Mouse (Mus musculus): ENCODE results near the gene Gstp2. TPM values are rescaled to one million over a fixed set of nuclear protein-coding genes. Genes with fewer than 3 reads are reported as not detected.

The Gstp2 gene
- polyA plus RNA-seq, 1 experiment = 10.0 TPM

GRCm38 (mm10) chr19:3995505-3995904 lies 50.3 kb downstream of the Gstp2 start:
- no peak for TF ChIP-seq POLR2A (IDR thresholded peaks at IDR 0.05; ENCODE audit: borderline replicate concordance, insufficient read depth, low read length)
- no peak for TF ChIP-seq CTCF (IDR thresholded peaks at IDR 0.05; ENCODE audit: borderline replicate concordance, insufficient read depth, low read depth, low read length)
- Histone ChIP-seq H3K27me3 (ENCODE audit: control insufficient read depth, insufficient read depth, low read length) (no peaks in the 10 kb centered on the region), H3K4me3 (replicated peaks; ENCODE audit: insufficient read depth, low read depth, low read length) (no peak overlapping the region), H3K27ac (ENCODE audit: insufficient read depth, low read length) (no peak overlapping the region), H3K4me1 (ENCODE audit: control insufficient read depth, insufficient read depth, low read length) (no peaks in the 10 kb centered on the region)
- WGBS = 90% methylated on average over 3 of the region's 3 CpGs
- DNase-seq = no peak

GRCm38 (mm10) chr19:3994932-3995331 lies 50.9 kb downstream of the Gstp2 start:
- no peak for TF ChIP-seq POLR2A (IDR thresholded peaks at IDR 0.05; ENCODE audit: borderline replicate concordance, insufficient read depth, low read length)

GRCm38 (mm10) chr19:3992416-3992815 lies 53.4 kb downstream of the Gstp2 start, which contains the start of gene Tbx10:
Gene Tbx10, plus strand, starts transcription at chr19:3992752.
- H3K27ac ChIP-seq (ENCODE audit: insufficient read depth, low read length) = no peak within 1 kb of the TSS
- no peaks in the 10 kb centered on the region for H3K27me3 ChIP-seq (ENCODE audit: control insufficient read depth, insufficient read depth, low read length)
- TF ChIP-seq POLR2A (IDR thresholded peaks at IDR 0.05; ENCODE audit: borderline replicate concordance, insufficient read depth, low read length) (no peak), CTCF (IDR thresholded peaks at IDR 0.05; ENCODE audit: borderline replicate concordance, insufficient read depth, low read depth, low read length) (no peak)
- H3K4me1 ChIP-seq (ENCODE audit: control insufficient read depth, insufficient read depth, low read length) = no peaks in the 10 kb centered on the region
- no peak for DNase-seq
- WGBS = 45% methylated on average over 5 of the region's 5 CpGs
- H3K4me3 ChIP-seq (replicated peaks; ENCODE audit: insufficient read depth, low read depth, low read length) = no peak within 1 kb of the TSS

More at GRCm38 (mm10) chr19:3994932-3995331, 50.9 kb downstream of the Gstp2 start:
- no peak for DNase-seq
- no peaks in the 10 kb centered on the region for H3K4me1 ChIP-seq (ENCODE audit: control insufficient read depth, insufficient read depth, low read length)
- H3K27ac ChIP-seq (ENCODE audit: insufficient read depth, low read length) = no peak overlapping the region
- no peaks in the 10 kb centered on the region for H3K27me3 ChIP-seq (ENCODE audit: control insufficient read depth, insufficient read depth, low read length)
- H3K4me3 ChIP-seq (replicated peaks; ENCODE audit: insufficient read depth, low read depth, low read length) = no peak overlapping the region
- WGBS = 66% methylated on average over 6 of the region's 6 CpGs

GRCm38 (mm10) chr19:3991966-3992365 lies 53.9 kb downstream of the Gstp2 start:
- no peak for TF ChIP-seq CTCF (IDR thresholded peaks at IDR 0.05; ENCODE audit: borderline replicate concordance, insufficient read depth, low read depth, low read length)
- no peak for TF ChIP-seq POLR2A (IDR thresholded peaks at IDR 0.05; ENCODE audit: borderline replicate concordance, insufficient read depth, low read length)
- no peak for DNase-seq
- 83% methylated on average over 3 of the region's 3 CpGs for WGBS

GRCm38 (mm10) chr19:3991562-3991961 lies 54.3 kb downstream of the Gstp2 start:
- Histone ChIP-seq H3K27me3 (ENCODE audit: control insufficient read depth, insufficient read depth, low read length) (no peaks in the 10 kb centered on the region), H3K27ac (ENCODE audit: insufficient read depth, low read length) (no peak overlapping the region), H3K4me1 (ENCODE audit: control insufficient read depth, insufficient read depth, low read length) (no peaks in the 10 kb centered on the region), H3K4me3 (replicated peaks; ENCODE audit: insufficient read depth, low read depth, low read length) (no peak overlapping the region)
- TF ChIP-seq POLR2A (IDR thresholded peaks at IDR 0.05; ENCODE audit: borderline replicate concordance, insufficient read depth, low read length) = no peak
- TF ChIP-seq CTCF (IDR thresholded peaks at IDR 0.05; ENCODE audit: borderline replicate concordance, insufficient read depth, low read depth, low read length) = no peak
- WGBS = 87% methylated on average over 3 of the region's 3 CpGs
- DNase-seq = no peak

More at GRCm38 (mm10) chr19:3991966-3992365, 53.9 kb downstream of the Gstp2 start:
- H3K4me1 ChIP-seq (ENCODE audit: control insufficient read depth, insufficient read depth, low read length) = no peaks in the 10 kb centered on the region
- no peaks in the 10 kb centered on the region for H3K27me3 ChIP-seq (ENCODE audit: control insufficient read depth, insufficient read depth, low read length)
- no peak overlapping the region for H3K27ac ChIP-seq (ENCODE audit: insufficient read depth, low read length)
- no peak overlapping the region for H3K4me3 ChIP-seq (replicated peaks; ENCODE audit: insufficient read depth, low read depth, low read length)

- no peak overlapping the region for H3K27ac ChIP-seq (ENCODE audit: insufficient read depth, low read length)
Measured at GRCm38 (mm10) chr19:3990804-3991203, 55.0 kb downstream of the Gstp2 start.

More at GRCm38 (mm10) chr19:3990804-3991203, 55.0 kb downstream of the Gstp2 start:
- WGBS = 59% methylated on average over 6 of the region's 6 CpGs
- TF ChIP-seq POLR2A (IDR thresholded peaks at IDR 0.05; ENCODE audit: borderline replicate concordance, insufficient read depth, low read length) (no peak), CTCF (IDR thresholded peaks at IDR 0.05; ENCODE audit: borderline replicate concordance, insufficient read depth, low read depth, low read length) (no peak)
- Histone ChIP-seq H3K4me3 (replicated peaks; ENCODE audit: insufficient read depth, low read depth, low read length) (no peak overlapping the region), H3K4me1 (ENCODE audit: control insufficient read depth, insufficient read depth, low read length) (no peaks in the 10 kb centered on the region), H3K27me3 (ENCODE audit: control insufficient read depth, insufficient read depth, low read length) (no peaks in the 10 kb centered on the region)
- no peak for DNase-seq

Other genes starting within 250 kb of the Gstp2 start
- gene Chka, start 194.2 kb downstream of the Gstp2 start, polyA plus RNA-seq (2012; rRNA removed) = 118 and 132 TPM in 2 replicates
- gene Tcirg1, start 138.9 kb downstream of the Gstp2 start, polyA plus RNA-seq (2012; rRNA removed) = 29.9 and 32.3 TPM in 2 replicates
- gene Ndufs8, start 133.2 kb downstream of the Gstp2 start, polyA plus RNA-seq (2012; rRNA removed) = 363 and 369 TPM in 2 replicates
- gene Aldh3b1, start 116.2 kb downstream of the Gstp2 start, polyA plus RNA-seq (2012; rRNA removed) = 7.0 and 8.0 TPM in 2 replicates
- gene Unc93b1, start 110.8 kb downstream of the Gstp2 start, polyA plus RNA-seq (2012; rRNA removed) = 14.3 and 14.5 TPM in 2 replicates
- gene Aldh3b3, start 87.4 kb downstream of the Gstp2 start, polyA plus RNA-seq (2012; rRNA removed) = 0.11 and 0.21 TPM in 2 replicates
- 0.32 and 0.36 TPM in 2 replicates for gene Aldh3b2, start 73.7 kb downstream of the Gstp2 start, polyA plus RNA-seq (2012; rRNA removed)
- 9.7 and 10.8 TPM in 2 replicates for gene Acy3, start 59.5 kb downstream of the Gstp2 start, polyA plus RNA-seq (2012; rRNA removed)
- 0.08 and 0.33 TPM in 2 replicates for gene Tbx10, start 53.3 kb downstream of the Gstp2 start, polyA plus RNA-seq (2012; rRNA removed)
- 8.4 and 9.4 TPM in 2 replicates for gene Nudt8, start 45.4 kb downstream of the Gstp2 start, polyA plus RNA-seq (2012; rRNA removed)
- 4.8 and 5.5 TPM in 2 replicates for gene Gm49405, start 45.4 kb downstream of the Gstp2 start, polyA plus RNA-seq (2012; rRNA removed)
- 15.8 and 19.9 TPM in 2 replicates for gene Doc2g, start 42.7 kb downstream of the Gstp2 start, polyA plus RNA-seq (2012; rRNA removed)
- 331 and 332 TPM in 2 replicates for gene Ndufv1, start 33.2 kb downstream of the Gstp2 start, polyA plus RNA-seq (2012; rRNA removed)
- 517 and 561 TPM in 2 replicates for gene Gstp1, start 8.0 kb downstream of the Gstp2 start, polyA plus RNA-seq (2012; rRNA removed)
- gene Gstp3, start 13.5 kb upstream of the Gstp2 start, polyA plus RNA-seq (2012; rRNA removed) = not detected in 2 replicates
- 5.5 and 8.0 TPM in 2 replicates for gene Cabp2, start 35.6 kb upstream of the Gstp2 start, polyA plus RNA-seq (2012; rRNA removed)
- gene Cdk2ap2, start 51.2 kb upstream of the Gstp2 start, polyA plus RNA-seq (2012; rRNA removed) = 88.7 and 97.0 TPM in 2 replicates
- 568 and 602 TPM in 2 replicates for gene Pitpnm1, start 54.0 kb upstream of the Gstp2 start, polyA plus RNA-seq (2012; rRNA removed)
- 207 and 209 TPM in 2 replicates for gene Aip, start 79.8 kb upstream of the Gstp2 start, polyA plus RNA-seq (2012; rRNA removed)
- 0.11 and 0.13 TPM in 2 replicates for gene Gpr152, start 93.8 kb upstream of the Gstp2 start, polyA plus RNA-seq (2012; rRNA removed)
- gene Cabp4, start 98.0 kb upstream of the Gstp2 start, polyA plus RNA-seq (2012; rRNA removed) = 0.06 and 0.16 TPM in 2 replicates
- 240 and 294 TPM in 2 replicates for gene Coro1b, start 102.6 kb upstream of the Gstp2 start, polyA plus RNA-seq (2012; rRNA removed)
- gene Ptprcap, start 107.6 kb upstream of the Gstp2 start, polyA plus RNA-seq (2012; rRNA removed) = 0.98 and 1.2 TPM in 2 replicates
- gene Rps6kb2, start 117.3 kb upstream of the Gstp2 start, polyA plus RNA-seq (2012; rRNA removed) = 93.6 and 95.0 TPM in 2 replicates
- gene Carns1, start 129.5 kb upstream of the Gstp2 start, polyA plus RNA-seq (2012; rRNA removed) = 25.8 and 31.2 TPM in 2 replicates
- gene Tbc1d10c, start 145.3 kb upstream of the Gstp2 start, polyA plus RNA-seq (2012; rRNA removed) = 1.1 and 1.4 TPM in 2 replicates
- 316 and 348 TPM in 2 replicates for gene Ppp1ca, start 146.0 kb upstream of the Gstp2 start, polyA plus RNA-seq (2012; rRNA removed)
- 31.9 and 37.6 TPM in 2 replicates for gene Rad9a, start 155.6 kb upstream of the Gstp2 start, polyA plus RNA-seq (2012; rRNA removed)
- gene Clcf1, start 168.2 kb upstream of the Gstp2 start, polyA plus RNA-seq (2012; rRNA removed) = 4.3 and 5.0 TPM in 2 replicates
- 0.77 TPM in 1 of 2 replicates, not detected in the other for gene AC109138.7, start 168.3 kb upstream of the Gstp2 start, polyA plus RNA-seq (2012; rRNA removed)
- gene Pold4, start 185.9 kb upstream of the Gstp2 start, polyA plus RNA-seq (2012; rRNA removed) = 39.3 and 40.1 TPM in 2 replicates
- gene Ssh3, start 223.2 kb upstream of the Gstp2 start, polyA plus RNA-seq (2012; rRNA removed) = 139 and 151 TPM in 2 replicates
- 74.3 and 76.1 TPM in 2 replicates for gene Ankrd13d, start 237.1 kb upstream of the Gstp2 start, polyA plus RNA-seq (2012; rRNA removed)

Data from cerebellum, adult 2 months (tissue).